Mouse (Mus musculus) embryonic fibroblast, embryonic 13.5 days (primary cell): ENCODE results near the gene Sdccag8.

Experiments used
- CTCF ChIP-seq: IDR thresholded peaks from 2 replicates; pipeline ENCODE4 v1.5.1; 2011; ENCODE audit warnings: mild to moderate bottlenecking, control low read depth, low read length, moderate library complexity, borderline replicate concordance; ENCODE audit not compliant: insufficient read depth
- POLR2A ChIP-seq: IDR thresholded peaks from 2 replicates; pipeline ENCODE4 v1.6.1; 2011; ENCODE audit warnings: low read depth, mild to moderate bottlenecking, control low read depth, low read length, moderate library complexity

- TF ChIP-seq CTCF (no peak), POLR2A (no peak)
These were observed 12.9 kb downstream of the Sdccag8 start for GRCm38 (mm10) chr1:176827365-176827764.
